Mouse (Mus musculus): ENCODE results near the gene Edc3. TPM values are rescaled to one million over a fixed set of nuclear protein-coding genes. Genes with fewer than 3 reads are reported as not detected.
A peak's percentile ranks its signal among the peaks of the same experiment; 100 is the strongest.

Edc3 gene
- 10 to 100 TPM; 30.2 to 30.5 TPM for polyA plus RNA-seq (2017; shearing (Covaris generic))

- peak; percentile 95 for ATAC-seq
Measured at GRCm38 (mm10) chr9:57708068-57708719, at the start of gene Edc3. Edc3 (plus strand) TSS chr9:57708540.

GRCm38 (mm10) chr9:57658970-57659369 is 49.4 kb upstream of the Edc3 start:
- ATAC-seq, result no peak

GRCm38 (mm10) chr9:57659774-57660173 is 48.6 kb upstream of the Edc3 start:
- peak; percentile 79 for ATAC-seq

GRCm38 (mm10) chr9:57660501-57660900 is 47.8 kb upstream of the Edc3 start:
- ATAC-seq, result no peak

GRCm38 (mm10) chr9:57661552-57661951 is 46.8 kb upstream of the Edc3 start:
- ATAC-seq, result no peak

GRCm38 (mm10) chr9:57664616-57665015 is 43.7 kb upstream of the Edc3 start:
- ATAC-seq, result no peak

- ATAC-seq, result no peak
Measured at GRCm38 (mm10) chr9:57666536-57666935, 41.8 kb upstream of the Edc3 start.

GRCm38 (mm10) chr9:57667136-57667535 is 41.2 kb upstream of the Edc3 start:
- peak; percentile 47 for ATAC-seq

GRCm38 (mm10) chr9:57667817-57668216 is 40.5 kb upstream of the Edc3 start:
- ATAC-seq, result no peak

GRCm38 (mm10) chr9:57668277-57668676 is 40.1 kb upstream of the Edc3 start:
- ATAC-seq, result no peak

- no peak for ATAC-seq
Measured at GRCm38 (mm10) chr9:57669566-57669965, 38.8 kb upstream of the Edc3 start.

- no peak for ATAC-seq
Measured at GRCm38 (mm10) chr9:57671037-57671436, 37.3 kb upstream of the Edc3 start.

- no peak for ATAC-seq
Measured at GRCm38 (mm10) chr9:57671500-57671899, 36.8 kb upstream of the Edc3 start.

GRCm38 (mm10) chr9:57681411-57681810 is 26.9 kb upstream of the Edc3 start:
- ATAC-seq, result no peak

GRCm38 (mm10) chr9:57683520-57683919 is 24.8 kb upstream of the Edc3 start, which contains the start of gene Cyp1a2:
Cyp1a2 (minus strand) TSS chr9:57683703.
- ATAC-seq, result no peak

GRCm38 (mm10) chr9:57686011-57686410 is 22.3 kb upstream of the Edc3 start:
- ATAC-seq, result no peak

GRCm38 (mm10) chr9:57687751-57688150 is 20.6 kb upstream of the Edc3 start, which contains the start of gene Cyp1a1:
Cyp1a1 (plus strand) TSS chr9:57687928.
- ATAC-seq, result no peak

- ATAC-seq, result no peak
Measured at GRCm38 (mm10) chr9:57688158-57688557, 20.2 kb upstream of the Edc3 start.

GRCm38 (mm10) chr9:57688606-57689005 is 19.7 kb upstream of the Edc3 start:
- ATAC-seq, result no peak

- ATAC-seq, result no peak
Measured at GRCm38 (mm10) chr9:57694108-57694507, 14.2 kb upstream of the Edc3 start.

GRCm38 (mm10) chr9:57696380-57697285 is 11.7 kb upstream of the Edc3 start:
- ATAC-seq, result no peak

- no peak for ATAC-seq
Measured at GRCm38 (mm10) chr9:57697380-57697779, 11.0 kb upstream of the Edc3 start.

- no peak for ATAC-seq
Measured at GRCm38 (mm10) chr9:57698466-57699150, 9.7 kb upstream of the Edc3 start.

Measured in CD4-positive, CD25-positive, alpha-beta regulatory T cell, adult 4 months (primary cell).